10 mouse cellular contexts compared by ENCODE assay signal in the genomic region with DNA sequence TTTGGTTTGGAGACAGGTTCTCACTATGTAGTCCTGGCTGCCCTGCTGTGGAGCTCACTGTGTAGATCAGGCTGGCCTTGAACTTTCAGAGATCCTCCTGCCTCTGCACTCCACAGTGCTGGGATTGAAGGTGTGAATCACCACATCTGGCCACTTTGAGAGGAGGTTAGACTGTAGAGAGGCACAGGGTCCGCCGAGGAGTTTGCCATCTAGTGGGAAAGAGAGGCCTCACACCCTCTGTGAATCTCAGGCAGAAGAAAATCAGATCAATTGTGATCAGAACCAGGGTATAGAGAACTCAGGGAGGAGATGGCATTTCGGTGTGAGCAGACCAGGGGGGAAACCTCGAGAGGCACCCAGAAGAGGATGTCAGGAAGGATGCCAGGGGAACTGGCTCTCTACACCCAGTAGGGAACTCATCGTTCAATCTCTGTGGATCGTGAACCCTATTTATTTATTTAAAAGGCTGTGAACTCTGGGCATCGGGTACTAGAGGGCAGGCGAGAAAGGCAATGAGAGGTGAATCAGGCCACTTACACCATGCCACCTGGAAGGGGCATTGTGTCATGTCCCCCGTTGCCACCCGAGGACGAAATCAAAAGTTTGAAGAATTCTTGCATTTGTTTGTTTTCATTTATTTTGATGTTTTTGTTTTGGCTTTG. TPM values are rescaled to one million over a fixed set of nuclear protein-coding genes. Genes with fewer than 3 reads are reported as not detected.
DNase-seq lines count a peak whose midpoint lies in the region; TF ChIP-seq lines count a peak whose summit lies in the region.
"Had no signal": no experiment of that assay in that cellular context is flagged by ENCODE, and none has a peak within 500 bp of the region (broad histone marks: within the 10 kb centered on the region; RNA-seq: fewer than 3 reads in every experiment).

No protein-coding gene starts in this region.

- TF ChIP-seq CTCF in cerebellum, adult 2 months (IDR thresholded peaks at IDR 0.05; ENCODE audit: borderline replicate concordance, insufficient read depth, low read depth, low read length) = peak; percentile 32; the same call in 1 of the 2 replicates
- peak; percentile 48; the same call in 1 of the 2 replicates for TF ChIP-seq CTCF in lung, adult 2 months (IDR thresholded peaks at IDR 0.05; ENCODE audit: insufficient read depth, low read length)

- no peaks in the 10 kb centered on the region for H3K4me1 ChIP-seq in cerebellum, adult 2 months (ENCODE audit: control insufficient read depth, insufficient read depth, low read length)
- peaks cover 3% of the 10 kb centered on the region for H3K4me1 ChIP-seq in lung, adult 2 months (ENCODE audit: control insufficient read depth, insufficient read depth, low read length)

- H3K4me3 ChIP-seq in cerebellum, adult 2 months (replicated peaks; ENCODE audit: insufficient read depth, low read depth, low read length) = no peak overlapping the region
- no peak overlapping the region for H3K4me3 ChIP-seq in lung, adult 2 months (replicated peaks; ENCODE audit: extremely low read depth, low read depth, low read length)

- WGBS in cerebellum, adult 2 months = 59% methylated on average over 11 of the region's 11 CpGs
- 50% methylated on average over 11 of the region's 11 CpGs for WGBS in lung, adult 2 months

- no peak for TF ChIP-seq POLR2A in cerebellum, adult 2 months (IDR thresholded peaks at IDR 0.05; ENCODE audit: borderline replicate concordance, insufficient read depth, low read length)
- TF ChIP-seq POLR2A in lung, adult 2 months (IDR thresholded peaks at IDR 0.05; ENCODE audit: borderline replicate concordance, extremely low read depth, low read depth, low read length) = no peak

- H3K27me3 ChIP-seq in cerebellum, adult 2 months (ENCODE audit: control insufficient read depth, insufficient read depth, low read length) = no peaks in the 10 kb centered on the region

- DNase-seq in cerebellum, adult 2 months = no peak
- DNase-seq in cerebellum, adult 8-10 months = no peak
- DNase-seq in lung, adult 2 months = no peak
- DNase-seq in lung, adult 18-20 months = no peak
- DNase-seq in ZHBTc4 (ENCODE audit: low read depth, low spot score) = peak; percentile 76
- peak; percentile 17 for DNase-seq in lung, postnatal 36 days
- DNase-seq in cerebellum, adult 11 months = no peak
- DNase-seq in urinary bladder, adult 2 months (ENCODE audit: low spot score) = no peak
- DNase-seq: cerebellum, adult 9-11 months; heart, adult 11 months had no signal

- H3K27ac ChIP-seq in cerebellum, adult 2 months (ENCODE audit: insufficient read depth, low read length) = no peak overlapping the region

RNA-seq across cellular contexts. Expression of a gene that starts 14.4 kb away (rescaled TPM):
- 2.0 TPM in 2 replicates for polyA plus RNA-seq in cerebellum, adult 2 months (2012; rRNA removed)
- 17.8 and 28.5 TPM in 2 replicates for polyA plus RNA-seq in lung, adult 2 months (2012; rRNA removed)
- polyA plus RNA-seq in urinary bladder, adult 2 months (2012; rRNA removed) = 1.9 and 2.5 TPM in 2 replicates

RNA-seq across cellular contexts. Expression of a gene that starts 26.1 kb away (rescaled TPM):
- polyA plus RNA-seq in cerebellum, adult 2 months (2012; rRNA removed) = 17.7 and 19.8 TPM in 2 replicates
- polyA plus RNA-seq in lung, adult 2 months (2012; rRNA removed) = 2.3 and 3.0 TPM in 2 replicates
- polyA plus RNA-seq in urinary bladder, adult 2 months (2012; rRNA removed) = 4.0 and 4.4 TPM in 2 replicates

RNA-seq across cellular contexts. Expression of a gene that starts 39.4 kb away (rescaled TPM):
- polyA plus RNA-seq in cerebellum, adult 2 months (2012; rRNA removed) = 69.2 and 72.8 TPM in 2 replicates
- polyA plus RNA-seq in lung, adult 2 months (2012; rRNA removed) = 51.3 and 56.4 TPM in 2 replicates
- polyA plus RNA-seq in urinary bladder, adult 2 months (2012; rRNA removed) = 51.2 and 54.6 TPM in 2 replicates

RNA-seq across cellular contexts. Expression of a gene that starts 40.1 kb away (rescaled TPM):
- 45.4 and 46.6 TPM in 2 replicates for polyA plus RNA-seq in cerebellum, adult 2 months (2012; rRNA removed)
- 30.7 and 31.5 TPM in 2 replicates for polyA plus RNA-seq in lung, adult 2 months (2012; rRNA removed)
- polyA plus RNA-seq in urinary bladder, adult 2 months (2012; rRNA removed) = 25.3 and 28.1 TPM in 2 replicates

RNA-seq across cellular contexts. Expression of a gene that starts 45.3 kb away (rescaled TPM):
- polyA plus RNA-seq in cerebellum, adult 2 months (2012; rRNA removed) = 17.6 and 18.5 TPM in 2 replicates
- 8.1 and 8.3 TPM in 2 replicates for polyA plus RNA-seq in lung, adult 2 months (2012; rRNA removed)
- 7.2 and 9.7 TPM in 2 replicates for polyA plus RNA-seq in urinary bladder, adult 2 months (2012; rRNA removed)

Comparison
In these comparisons a context has a peak if more than half of its experiments do, and no peak if none do; other contexts are left out.
1. DNase-seq: peak in ZHBTc4 (single experiment) and lung, postnatal 36 days (single experiment); none in cerebellum, adult 2 months (0 of 2), cerebellum, adult 8-10 months (single experiment), lung, adult 2 months (single experiment), lung, adult 18-20 months (0 of 2), cerebellum, adult 11 months (single experiment) and urinary bladder, adult 2 months (single experiment).